Mouse (Mus musculus): ENCODE measurements around the gene 4930430A15Rik. TPM values are rescaled to one million over a fixed set of nuclear protein-coding genes. Genes with fewer than 3 reads are reported as not detected.

Gene 4930430A15Rik
- total RNA-seq (2021): not detected in 2 replicates
- long read RNA-seq, experiment 1: 0 reads
- long read RNA-seq, experiment 2: 0 reads

GRCm38 (mm10) chr2:111229502-111229901 is at the start of gene 4930430A15Rik:
Gene 4930430A15Rik (minus strand): TSS chr2:111229602.
- no peak for DNase-seq

GRCm38 (mm10) chr2:111274006-111274405 is 44.6 kb upstream of the 4930430A15Rik start, which contains the start of gene Olfr1277:
Gene Olfr1277 (minus strand): TSS chr2:111274106.
- no peak for DNase-seq

DNA sequence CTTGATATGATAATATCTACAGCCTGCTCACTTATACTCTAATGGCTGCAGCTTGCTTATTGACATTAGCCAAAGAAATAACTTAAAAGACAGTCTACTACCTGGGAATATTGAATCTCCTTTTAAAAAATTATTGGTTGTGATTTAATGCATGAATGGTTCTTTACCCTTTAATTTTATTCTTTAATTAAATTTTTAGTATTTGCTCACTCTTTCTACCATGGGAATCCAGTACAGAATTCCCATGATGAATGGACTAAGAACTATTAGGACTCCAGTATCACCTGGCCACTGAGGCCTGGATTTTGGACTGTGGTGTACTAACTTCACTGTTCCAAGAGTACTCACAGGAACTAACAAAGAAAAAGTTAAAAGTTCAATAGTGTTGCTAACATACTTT is 24.8 kb upstream of the 4930430A15Rik start, which contains the start of gene Olfr1276:
Gene Olfr1276 (plus strand): TSS at position 301 of the 400 bp plus-strand sequence.
- no peak for DNase-seq

GRCm38 (mm10) chr2:111235186-111235585 is 5.8 kb upstream of the 4930430A15Rik start, which contains the start of gene Olfr1275:
Gene Olfr1275 (minus strand): TSS chr2:111235286.
- no peak for DNase-seq

- DNase-seq: no peak
These were observed 47.3 kb downstream of the 4930430A15Rik start for GRCm38 (mm10) chr2:111182068-111182467.

DNA sequence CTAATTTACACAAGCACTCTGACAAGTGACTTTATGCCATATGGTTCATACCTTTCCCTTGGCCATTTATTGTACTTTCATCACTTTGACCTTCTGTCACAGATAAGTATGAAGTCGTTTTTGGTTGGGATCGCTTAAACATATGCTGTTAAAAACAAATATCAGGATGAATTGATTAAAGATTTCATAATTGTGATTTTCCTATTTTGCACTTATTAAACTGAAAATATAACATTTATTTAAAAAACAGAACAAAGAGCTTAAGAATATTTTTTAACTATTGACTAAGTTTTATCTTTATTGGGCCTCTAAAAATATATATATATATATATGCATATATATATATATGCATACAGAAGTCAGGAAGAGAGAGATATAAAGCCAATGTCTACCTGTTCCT is 76.6 kb downstream of the 4930430A15Rik start, which contains the start of gene Gm15130:
Gene Gm15130 (minus strand): TSS at position 101 of the 400 bp plus-strand sequence.
- no peak for DNase-seq

- no peak for DNase-seq
These were observed 93.7 kb downstream of the 4930430A15Rik start for GRCm38 (mm10) chr2:111135739-111136138.

Other genes with a start within 250 kb of the 4930430A15Rik start
- gene Gm13941, start 123.6 kb downstream of the 4930430A15Rik start, total RNA-seq (2021): not detected in 2 replicates
- not detected in 2 replicates for gene Gm15130, start 76.7 kb downstream of the 4930430A15Rik start, total RNA-seq (2021)
- gene Olfr1275, start 5.7 kb upstream of the 4930430A15Rik start, total RNA-seq (2021): not detected in 2 replicates
- not detected in 2 replicates for gene Olfr1276, start 24.9 kb upstream of the 4930430A15Rik start, total RNA-seq (2021)
- gene Olfr1277, start 44.5 kb upstream of the 4930430A15Rik start, total RNA-seq (2021): not detected in 2 replicates
- gene Olfr1278, start 60.5 kb upstream of the 4930430A15Rik start, total RNA-seq (2021): not detected in 2 replicates
- not detected in 2 replicates for gene Olfr1279, start 71.0 kb upstream of the 4930430A15Rik start, total RNA-seq (2021)
- not detected in 2 replicates for gene Olfr1280, start 84.4 kb upstream of the 4930430A15Rik start, total RNA-seq (2021)
- gene Olfr1281, start 96.9 kb upstream of the 4930430A15Rik start, total RNA-seq (2021): not detected in 2 replicates
- not detected in 2 replicates for gene Olfr1282, start 106.5 kb upstream of the 4930430A15Rik start, total RNA-seq (2021)
- gene Olfr1283, start 137.2 kb upstream of the 4930430A15Rik start, total RNA-seq (2021): not detected in 2 replicates
- gene Olfr1284, start 145.9 kb upstream of the 4930430A15Rik start, total RNA-seq (2021): not detected in 2 replicates
- not detected in 2 replicates for gene Olfr1286, start 193.5 kb upstream of the 4930430A15Rik start, total RNA-seq (2021)
- gene Olfr1287, start 219.5 kb upstream of the 4930430A15Rik start, total RNA-seq (2021): not detected in 2 replicates
- not detected in 2 replicates for gene Olfr1288, start 244.5 kb upstream of the 4930430A15Rik start, total RNA-seq (2021)